Mouse (Mus musculus) liver, embryonic 16.5 days (tissue): ENCODE results near the gene Hapln2. TPM values are rescaled to one million over a fixed set of nuclear protein-coding genes. Genes with fewer than 3 reads are reported as not detected.

ENCODE experiments used
- ATAC-seq: fragments of 200-750 bp; cut with Nextera tagmentation; 2 replicates; pipeline ENCODE4 v1.8.0; 2017; ENCODE audit warnings: low read depth, mild to moderate bottlenecking, moderate number of reproducible peaks, moderate library complexity
- H3K27ac ChIP-seq: fragments of 300-500 bp; sonication (generic); 2 replicates; pipeline ENCODE4 v1.5.1; 2014; ENCODE audit warnings: mild to moderate bottlenecking, low read length
- H3K27me3 ChIP-seq: fragments of 300-500 bp; sonication (generic); 2 replicates; pipeline ENCODE4 v1.6.1; 2014; ENCODE audit warnings: low read depth, low read length, mixed read lengths; ENCODE audit not compliant: control insufficient read depth, insufficient read depth
- H3K36me3 ChIP-seq: fragments of 300-500 bp; sonication (generic); 2 replicates; pipeline ENCODE4 v1.6.1; 2014; ENCODE audit warnings: mild to moderate bottlenecking; ENCODE audit not compliant: control insufficient read depth, insufficient read depth
- H3K4me1 ChIP-seq: fragments of 300-500 bp; sonication (generic); 2 replicates; pipeline ENCODE4 v1.6.1; 2014; ENCODE audit warnings: low read depth, low read length, mixed read lengths; ENCODE audit not compliant: control insufficient read depth
- H3K4me2 ChIP-seq: fragments of 300-500 bp; sonication (generic); 2 replicates; pipeline ENCODE4 v1.6.1; 2014; ENCODE audit warnings: low read depth, low read length, mixed read lengths
- H3K4me3 ChIP-seq: fragments of 300-500 bp; sonication (generic); 2 replicates; pipeline ENCODE4 v1.5.1; 2014; ENCODE audit warnings: low read depth, mild to moderate bottlenecking, low read length
- H3K9ac ChIP-seq: fragments of 300-500 bp; sonication (generic); 2 replicates; pipeline ENCODE4 v1.6.1; 2014; ENCODE audit warnings: low read depth, low read length
- H3K9me3 ChIP-seq: fragments of 300-500 bp; sonication (generic); replicated peaks from 2 replicates; pipeline ENCODE4 v1.6.1; 2016; ENCODE audit warnings: low read length; ENCODE audit not compliant: control insufficient read depth
- WGBS: fragments of 180-500 bp; shearing (Covaris S2); extraction: QIAGEN DNeasy Blood & Tissue Kit; methylation state at CpG from one replicate; pipeline ENCODE4 v1.1.7; 2014; ENCODE audit not compliant: insufficient replicate concordance; 5-methylcytosine and 5-hydroxymethylcytosine counted together
- polyA plus RNA-seq: library from polyadenylated mRNA; unstranded; fragments of >200 nt; fragmentation: Nextera tagmentation; extraction: Ambion mirVana; gene quantifications from 2 replicates; pipeline ENCODE4 v1.2.1, GENCODE M21; 2015

Gene Hapln2
- polyA plus RNA-seq, 1 experiment from 2014 or later = not detected

DNA sequence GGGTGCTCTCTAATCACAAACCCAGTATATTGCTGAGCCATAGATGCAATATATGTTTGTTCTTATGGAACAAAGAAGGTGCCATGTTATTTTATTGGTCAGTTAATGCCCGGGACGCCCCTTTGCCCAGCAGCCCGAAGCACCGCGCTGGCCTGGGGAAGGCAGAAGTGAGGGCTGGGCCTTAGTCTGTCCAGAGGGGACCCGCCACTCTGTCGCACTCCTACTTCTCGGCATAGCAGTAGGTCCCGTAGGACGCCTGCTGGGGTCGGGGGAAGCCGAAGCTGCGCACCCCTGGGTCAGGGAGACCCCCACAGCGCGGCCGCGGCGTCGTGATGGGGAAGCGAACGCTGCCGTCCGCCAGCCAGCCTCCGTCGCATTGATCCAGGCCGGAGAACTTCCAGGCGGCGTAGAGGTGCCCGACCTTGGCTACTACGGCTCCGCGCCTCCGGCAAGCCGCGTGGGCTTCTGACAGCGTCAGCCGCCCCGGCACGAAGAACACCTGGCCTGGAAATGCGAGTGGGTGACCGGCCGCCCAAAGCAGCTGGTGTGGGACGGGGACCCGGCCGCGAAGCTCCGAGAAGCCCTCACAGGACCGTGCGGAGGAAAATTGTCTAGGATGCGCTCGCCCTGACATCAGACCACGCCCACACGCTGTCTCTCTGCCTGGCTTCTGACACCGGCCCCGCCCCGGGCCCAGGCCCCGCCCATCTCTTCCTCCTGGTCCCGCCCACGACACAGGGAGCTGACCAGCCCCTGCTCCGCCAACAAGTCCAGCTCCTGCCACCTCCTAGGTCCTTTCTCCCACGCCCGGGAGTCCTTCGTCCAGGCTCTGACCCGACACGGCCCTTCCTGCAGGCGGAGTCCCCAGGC, 4.8 kb downstream of the Hapln2 start:
- Histone ChIP-seq H3K4me1 (peaks cover 11% of the 10 kb centered on the region), H3K4me3 (peak overlapping the region; percentile 60), H3K27me3 (peaks cover 70% of the 10 kb centered on the region), H3K27ac (no peak overlapping the region), H3K36me3 (no peaks in the 10 kb centered on the region), H3K4me2 (peak overlapping the region; percentile 82), H3K9ac (0 out of 2 replicates have a peak overlapping the region, but pooled peaks have one; percentile 20), H3K9me3 (no peaks in the 10 kb centered on the region)
- 2% methylated on average over 66 of the region's 66 CpGs for WGBS
- peak; percentile 89 for ATAC-seq

GRCm38 (mm10) chr3:88010634-88011265, 16.6 kb downstream of the Hapln2 start:
- Histone ChIP-seq H3K36me3 (no peaks in the 10 kb centered on the region), H3K4me3 (no peak overlapping the region), H3K27ac (no peak overlapping the region), H3K4me2 (no peak overlapping the region), H3K9ac (no peak overlapping the region), H3K4me1 (no peaks in the 10 kb centered on the region), H3K27me3 (no peaks in the 10 kb centered on the region), H3K9me3 (no peaks in the 10 kb centered on the region)
- ATAC-seq = no peak
- 4% methylated on average over 6 of the region's 6 CpGs for WGBS

DNA sequence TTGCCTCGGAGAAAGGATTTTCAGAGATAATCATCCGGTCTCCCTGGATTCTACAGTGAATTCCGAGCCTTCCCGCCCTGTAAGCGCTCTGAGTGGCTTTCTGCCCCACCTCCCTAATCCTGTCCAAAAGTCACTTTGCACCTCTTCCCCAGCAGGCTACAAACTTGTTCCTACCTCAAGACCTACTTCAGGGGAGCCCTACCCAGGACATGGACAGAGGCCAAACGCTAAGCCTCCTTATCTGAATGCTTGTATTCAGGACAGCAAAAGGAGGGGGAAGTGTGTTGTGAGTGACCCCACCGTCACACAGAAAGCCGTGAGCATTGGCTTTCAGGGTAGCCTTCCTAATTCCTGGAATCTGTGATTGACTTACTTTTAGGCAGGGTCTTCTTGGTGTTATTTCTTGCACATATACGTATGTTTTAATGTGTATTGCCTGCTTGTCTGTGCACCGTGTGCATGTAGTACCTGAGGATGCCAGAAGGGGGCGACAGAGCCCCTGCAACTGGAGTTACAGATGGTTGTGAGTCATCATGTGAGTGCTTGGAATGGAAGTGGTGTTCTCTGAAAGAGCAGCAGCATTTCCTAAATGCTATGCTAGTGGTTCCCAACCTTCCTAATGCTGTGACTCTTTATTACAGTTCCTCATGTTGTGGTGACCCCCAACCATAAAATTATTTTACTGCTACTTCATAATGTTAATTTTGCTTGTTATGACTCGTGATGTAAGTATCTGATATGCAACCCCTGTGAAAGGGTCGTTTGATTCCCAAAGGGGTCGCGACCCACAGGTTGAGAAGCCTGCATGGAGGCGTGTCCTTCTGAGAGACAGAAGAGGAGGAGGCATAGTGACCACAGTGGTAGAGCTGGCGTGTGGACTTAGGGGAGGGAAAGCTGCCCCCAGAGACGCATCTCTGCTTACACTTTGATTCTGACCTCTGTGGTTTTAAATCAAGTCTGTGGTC, 21.3 kb downstream of the Hapln2 start:
- H3K4me2 ChIP-seq = no peak overlapping the region
- H3K9me3 ChIP-seq = no peaks in the 10 kb centered on the region
- H3K4me1 ChIP-seq = no peaks in the 10 kb centered on the region
- H3K27ac ChIP-seq = no peak overlapping the region
- no peak for ATAC-seq
- H3K27me3 ChIP-seq = peaks cover 26% of the 10 kb centered on the region
- WGBS = 61% methylated on average over 18 of the region's 18 CpGs
- no peak overlapping the region for H3K9ac ChIP-seq
- H3K4me3 ChIP-seq = no peak overlapping the region
- no peaks in the 10 kb centered on the region for H3K36me3 ChIP-seq

GRCm38 (mm10) chr3:88002291-88002976, 24.9 kb downstream of the Hapln2 start:
- Histone ChIP-seq H3K9me3 (no peaks in the 10 kb centered on the region), H3K4me2 (no peak overlapping the region), H3K4me1 (no peaks in the 10 kb centered on the region), H3K27me3 (peaks cover 62% of the 10 kb centered on the region), H3K9ac (no peak overlapping the region), H3K4me3 (no peak overlapping the region), H3K27ac (no peak overlapping the region), H3K36me3 (no peaks in the 10 kb centered on the region)
- WGBS = 3% methylated on average over 17 of the region's 17 CpGs
- ATAC-seq = no peak

GRCm38 (mm10) chr3:88000816-88001595, 26.4 kb downstream of the Hapln2 start:
- no peak overlapping the region for H3K27ac ChIP-seq
- no peak overlapping the region for H3K4me2 ChIP-seq
- WGBS = 15% methylated on average over 11 of the region's 11 CpGs

GRCm38 (mm10) chr3:88000181-88000580, 27.2 kb downstream of the Hapln2 start, which contains the start of gene Bcan:
Bcan (minus strand) TSS chr3:88000230.
- Histone ChIP-seq H3K4me1 (no peaks in the 10 kb centered on the region; the same call in 1 of the 2 replicates), H3K4me2 (no peak within 1 kb of the TSS), H3K27ac (no peak within 1 kb of the TSS), H3K9me3 (no peaks in the 10 kb centered on the region), H3K27me3 (peaks cover 85% of the 10 kb centered on the region), H3K9ac (no peak within 1 kb of the TSS), H3K36me3 (no peaks in the 10 kb centered on the region), H3K4me3 (0 out of 2 replicates have a peak within 1 kb of the TSS, but pooled peaks have one; percentile 5)
- ATAC-seq = no peak
- 2% methylated on average over 33 of the region's 39 CpGs for WGBS

More at GRCm38 (mm10) chr3:88000816-88001595, 26.4 kb downstream of the Hapln2 start:
- no peaks in the 10 kb centered on the region for H3K9me3 ChIP-seq
- ATAC-seq = no peak
- no peak overlapping the region for H3K9ac ChIP-seq
- H3K27me3 ChIP-seq = peaks cover 77% of the 10 kb centered on the region
- H3K36me3 ChIP-seq = no peaks in the 10 kb centered on the region
- H3K4me3 ChIP-seq = no peak overlapping the region
- H3K4me1 ChIP-seq = no peaks in the 10 kb centered on the region; the same call in 1 of the 2 replicates

- Histone ChIP-seq H3K27me3 (peaks cover 93% of the 10 kb centered on the region), H3K4me3 (no peak overlapping the region), H3K9me3 (no peaks in the 10 kb centered on the region), H3K27ac (no peak overlapping the region), H3K4me2 (no peak overlapping the region), H3K9ac (no peak overlapping the region), H3K4me1 (no peaks in the 10 kb centered on the region; the same call in 1 of the 2 replicates), H3K36me3 (no peaks in the 10 kb centered on the region)
- 1% methylated on average over 38 of the region's 38 CpGs for WGBS
- ATAC-seq = no peak
Measured at GRCm38 (mm10) chr3:87999243-87999895, 28.0 kb downstream of the Hapln2 start.
